Mouse (Mus musculus) liver, embryonic 14.5 days (tissue): ENCODE data around the gene Mia2.

Experiments
- CTCF ChIP-seq: IDR thresholded peaks from 2 replicates; pipeline ENCODE4 v1.5.1; 2016; ENCODE audit warnings: antibody characterized with exemption, low read depth, control low read depth
- EP300 ChIP-seq: IDR thresholded peaks from 2 replicates; pipeline ENCODE4 v1.6.1; 2016; ENCODE audit warnings: antibody characterized with exemption, low read depth

DNA sequence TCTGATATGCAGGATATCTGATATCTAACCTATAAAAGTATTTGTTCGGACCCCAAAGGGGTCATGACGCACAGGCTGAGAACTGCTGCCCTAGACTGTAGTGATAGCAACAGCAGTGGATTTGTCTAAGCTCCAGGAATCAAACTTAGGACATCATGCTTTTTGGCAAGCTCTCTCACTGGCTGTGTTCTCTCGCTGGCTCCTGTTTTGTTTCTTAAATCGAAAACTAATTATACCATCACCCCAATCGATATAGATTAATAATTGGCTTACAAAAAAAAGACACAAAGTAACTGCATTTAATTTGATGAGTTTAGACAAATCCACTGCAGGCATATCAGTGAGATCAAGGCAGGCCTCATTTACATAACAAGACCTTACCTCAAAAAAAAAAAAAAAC is 10.9 kb downstream of the Mia2 start:
- TF ChIP-seq CTCF (no peak), EP300 (no peak)
